Mouse (Mus musculus): ENCODE results near the gene Lhfp.

GRCm38 (mm10) chr3:53204985-53205365 is 163.6 kb downstream of the Lhfp start:
- TF ChIP-seq POLR2A (IDR thresholded peaks at IDR 0.05; ENCODE audit: borderline replicate concordance, insufficient read depth, low read length) = no peak
- TF ChIP-seq CTCF (IDR thresholded peaks at IDR 0.05; ENCODE audit: borderline replicate concordance, insufficient read depth, low read depth, low read length) = no peak
